Mouse (Mus musculus) liver, adult 2 months (tissue): ENCODE results near the gene Phactr2.

Source experiments
- CTCF ChIP-seq: fragments of 200-500 bp; IDR thresholded peaks from 2 replicates; pipeline ENCODE4 v1.5.1; 2011; ENCODE audit warnings: low read depth, low read length, control low read depth
- POLR2A ChIP-seq: fragments of 200-500 bp; IDR thresholded peaks from 2 replicates; pipeline ENCODE4 v1.6.1; 2011; ENCODE audit warnings: low read length, control low read depth; ENCODE audit not compliant: insufficient read depth; ENCODE audit errors: extremely low read depth

DNA sequence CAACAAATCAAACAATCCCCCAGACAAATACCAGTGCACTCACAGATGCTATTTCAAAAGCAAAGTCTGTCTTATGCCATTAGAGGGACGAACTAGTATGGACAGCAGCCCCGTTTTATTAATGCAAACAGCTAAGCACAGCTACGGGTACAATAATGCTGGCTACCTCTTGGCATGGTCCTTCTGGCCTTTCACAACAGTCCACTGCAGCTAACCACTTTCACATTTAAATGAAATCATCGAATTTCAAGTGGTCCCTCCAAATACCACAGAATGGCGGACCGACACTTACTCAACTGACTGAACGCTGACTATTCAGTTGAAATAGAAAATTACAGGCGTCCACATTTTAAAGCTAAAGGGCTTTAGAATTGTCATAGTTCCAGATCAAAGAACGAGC, 261.9 kb downstream of the Phactr2 start:
- TF ChIP-seq CTCF: no peak
- TF ChIP-seq POLR2A: no peak
